Mouse (Mus musculus): ENCODE measurements around the gene Nfkbil1.
A peak's percentile ranks its signal among the peaks of the same experiment; 100 is the strongest.

Nfkbil1 gene

DNA sequence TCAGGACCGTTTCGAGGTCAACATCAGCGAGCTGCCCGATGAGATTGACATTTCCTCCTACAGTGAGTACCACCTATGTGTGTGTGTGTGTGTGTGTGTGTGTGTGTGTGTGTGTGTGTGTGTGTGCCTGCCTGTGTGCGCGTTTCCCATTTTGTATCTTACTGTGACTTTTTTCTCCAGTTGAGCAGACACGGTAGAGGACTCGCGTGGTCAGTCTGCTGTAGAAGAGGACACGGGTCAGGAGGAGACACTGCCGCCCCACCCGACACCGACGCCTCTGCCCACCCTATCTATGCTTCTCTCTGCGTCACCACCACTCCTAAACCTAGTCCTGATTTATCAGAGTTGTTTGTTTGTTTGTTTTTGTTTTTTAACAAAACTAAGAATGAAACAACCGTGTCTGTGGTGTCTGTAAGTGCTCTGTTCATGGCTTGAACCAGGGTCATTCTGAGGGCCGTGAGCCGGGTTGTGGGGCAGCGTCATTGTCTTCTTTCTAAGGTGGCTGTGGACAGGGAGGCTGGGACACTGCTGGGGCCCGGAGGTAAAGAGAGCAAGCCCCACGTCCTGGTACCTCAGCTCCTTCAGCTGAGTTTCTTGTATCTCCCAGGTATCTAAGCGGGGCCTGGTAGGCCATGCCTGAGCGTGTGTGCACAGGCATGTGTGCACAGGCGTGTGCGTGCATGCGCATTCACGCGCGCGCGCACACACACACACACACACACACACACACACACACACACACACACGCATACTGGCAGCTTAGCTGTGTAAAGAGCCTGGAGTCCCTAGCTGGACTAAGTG lies 17.9 kb upstream of the Nfkbil1 start:
- no peak for DNase-seq

DNA sequence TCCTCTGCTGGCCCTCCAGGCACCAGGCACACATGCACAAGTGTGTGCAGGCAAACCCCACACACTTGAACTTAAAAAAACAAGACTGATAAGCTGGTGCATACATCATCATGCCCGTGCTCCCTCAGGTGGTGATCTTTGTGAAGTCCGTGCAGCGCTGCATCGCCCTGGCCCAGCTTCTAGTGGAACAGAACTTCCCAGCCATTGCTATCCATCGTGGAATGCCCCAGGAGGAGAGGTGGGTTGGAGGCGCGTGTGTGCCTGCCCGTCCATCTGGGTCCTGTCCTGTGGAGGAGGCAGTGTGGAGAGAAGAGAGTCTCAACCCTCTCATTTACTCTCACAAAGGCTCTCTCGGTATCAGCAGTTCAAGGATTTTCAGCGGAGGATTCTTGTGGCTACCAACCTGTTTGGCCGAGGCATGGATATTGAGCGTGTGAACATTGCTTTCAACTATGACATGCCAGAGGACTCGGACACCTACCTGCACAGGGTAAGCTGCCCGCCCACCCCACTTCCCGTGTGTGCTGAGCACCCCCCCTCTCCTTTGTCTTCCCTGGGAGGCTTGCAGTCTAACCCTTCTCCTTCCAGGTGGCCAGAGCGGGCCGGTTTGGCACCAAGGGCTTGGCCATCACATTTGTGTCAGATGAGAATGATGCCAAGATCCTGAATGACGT lies 17.2 kb upstream of the Nfkbil1 start:
- peak in 1 of 2 experiments; percentile 4 for DNase-seq

DNA sequence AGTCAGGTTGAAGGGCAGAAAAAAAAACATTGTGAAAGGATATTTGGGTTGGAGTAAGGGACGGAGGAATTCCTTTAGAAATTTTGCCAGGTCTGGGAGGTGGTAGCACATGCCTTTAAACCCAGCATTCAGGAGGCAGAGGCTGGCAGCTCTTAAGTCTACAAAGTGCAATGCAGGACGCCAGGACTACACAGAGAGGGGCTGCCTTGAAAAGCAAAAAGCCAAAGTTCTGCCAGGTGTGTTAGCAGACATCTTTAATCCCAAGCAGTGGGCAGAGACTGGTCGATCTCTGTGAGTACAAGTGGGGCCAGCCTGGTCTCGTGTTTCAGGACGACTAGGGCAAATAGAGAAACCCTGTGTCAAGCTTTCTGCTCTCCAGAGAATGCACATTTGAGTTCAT lies 16.4 kb upstream of the Nfkbil1 start:
- DNase-seq = no peak

DNA sequence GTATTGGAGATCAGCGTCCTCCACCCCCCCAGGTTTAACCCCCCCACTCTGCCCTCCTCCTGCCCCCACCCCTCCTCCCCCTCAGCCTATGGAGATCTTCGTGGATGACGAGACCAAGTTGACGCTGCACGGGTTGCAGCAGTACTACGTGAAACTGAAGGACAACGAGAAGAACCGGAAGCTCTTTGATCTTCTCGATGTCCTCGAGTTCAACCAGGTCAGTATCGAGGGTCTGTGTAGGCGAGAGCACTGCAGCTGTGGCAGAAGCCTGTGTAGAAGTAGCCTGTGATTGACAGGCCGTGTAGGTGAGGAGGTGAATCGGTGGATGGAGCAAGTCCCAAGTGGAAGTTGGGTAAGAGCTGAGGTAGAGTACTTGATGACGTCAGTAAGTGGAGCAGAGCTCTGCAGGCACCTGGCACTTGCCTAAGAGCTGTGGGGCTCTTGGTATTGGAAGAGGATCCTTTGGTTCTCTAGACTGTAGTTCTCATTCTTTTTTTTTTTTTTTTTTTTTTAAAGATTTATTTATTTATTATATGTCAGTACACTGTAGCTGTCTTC lies 15.6 kb upstream of the Nfkbil1 start:
- no peak for DNase-seq

DNA sequence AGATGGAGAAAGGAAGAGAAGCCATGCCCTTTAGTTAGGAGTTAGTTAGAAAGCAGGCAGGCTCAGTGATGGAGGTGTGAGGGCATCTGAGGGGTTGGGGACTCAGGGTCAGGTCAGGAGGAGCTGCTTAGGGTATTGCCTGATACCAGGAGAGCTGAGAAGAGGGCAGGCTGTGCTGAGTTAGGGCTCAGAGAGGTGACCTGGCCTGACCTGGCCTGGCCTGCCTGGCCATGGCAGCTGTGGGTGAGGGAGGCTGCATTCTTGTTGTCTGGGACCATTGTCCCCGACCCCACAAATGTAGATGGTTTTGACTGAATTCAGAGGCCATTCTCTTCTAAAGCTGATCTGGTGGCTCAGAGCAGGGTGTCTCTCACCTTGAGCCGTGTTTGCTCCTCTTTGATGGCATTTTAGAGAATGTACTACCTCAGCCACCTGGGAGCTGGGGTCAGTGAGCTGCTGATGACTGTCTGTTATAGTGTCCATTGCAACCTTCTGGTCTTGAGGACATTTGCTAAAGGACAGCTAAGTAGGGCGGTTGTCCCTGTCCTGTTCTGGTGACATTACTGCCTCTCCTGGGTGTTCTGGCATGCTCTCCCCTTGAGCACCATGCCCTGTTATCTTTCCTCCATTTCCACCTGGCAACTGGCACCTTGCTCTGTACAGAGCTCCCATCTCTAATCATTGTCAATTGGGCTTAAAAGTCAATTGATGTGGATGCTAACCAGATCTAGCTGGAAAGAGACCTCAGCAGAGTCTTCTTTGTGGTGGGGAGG lies 14.9 kb upstream of the Nfkbil1 start:
- DNase-seq = peak in 1 of 2 experiments; percentile 8

DNA sequence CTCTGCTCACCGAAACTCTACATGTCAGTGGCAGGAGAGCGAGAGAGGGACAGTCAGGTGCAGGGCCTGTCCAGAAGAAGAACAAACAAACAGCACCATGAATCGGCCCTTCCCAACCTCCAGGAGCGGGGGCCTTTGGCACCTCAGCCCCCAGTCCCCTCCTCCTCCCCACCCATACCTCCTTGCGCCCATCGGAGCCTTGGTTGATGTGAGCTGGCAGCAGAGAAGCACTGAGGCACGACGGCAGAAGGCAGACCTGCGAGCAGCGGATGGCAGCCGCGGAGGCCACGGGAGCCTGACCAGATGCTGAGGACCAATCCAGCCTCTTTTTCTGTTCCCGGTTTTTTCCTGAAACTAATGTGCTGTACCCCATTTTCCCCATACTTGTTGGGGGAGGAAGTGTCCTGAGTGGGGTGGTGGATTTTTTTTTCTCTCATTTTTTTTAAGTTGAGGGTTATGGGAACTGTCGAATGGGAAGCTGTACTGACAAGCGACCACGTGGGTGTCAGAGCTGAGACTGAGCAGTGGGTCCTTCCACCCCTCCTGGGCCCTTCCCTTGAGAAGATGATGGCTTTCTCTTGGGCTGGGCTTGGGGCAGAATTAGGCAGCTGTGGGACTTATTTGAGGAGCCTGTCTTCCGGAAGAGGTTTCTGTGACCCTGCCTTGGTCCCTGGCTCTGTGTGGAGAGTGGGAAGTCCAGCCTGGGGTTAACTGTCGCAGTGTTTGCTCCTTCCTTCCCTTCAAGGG lies 14.0 kb upstream of the Nfkbil1 start:
- DNase-seq = no peak

DNA sequence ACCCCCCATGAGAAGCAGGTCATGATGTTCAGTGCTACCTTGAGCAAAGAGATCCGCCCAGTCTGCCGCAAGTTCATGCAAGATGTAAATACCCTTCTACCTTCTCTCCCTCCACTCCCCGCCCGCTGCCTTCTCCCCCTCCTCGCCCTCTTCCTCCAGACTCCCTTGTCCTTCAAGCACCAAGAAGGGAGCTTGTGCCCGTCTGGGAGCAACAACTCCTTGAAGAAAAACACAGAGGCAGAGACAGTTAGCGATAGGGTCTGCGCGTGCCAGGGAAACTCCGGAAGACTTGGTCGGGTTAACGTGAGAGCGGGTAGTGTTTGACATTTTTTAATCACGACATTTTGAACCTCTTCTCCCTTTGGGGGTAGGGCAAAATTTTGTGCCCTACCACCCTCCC lies 13.4 kb upstream of the Nfkbil1 start:
- DNase-seq = no peak

DNA sequence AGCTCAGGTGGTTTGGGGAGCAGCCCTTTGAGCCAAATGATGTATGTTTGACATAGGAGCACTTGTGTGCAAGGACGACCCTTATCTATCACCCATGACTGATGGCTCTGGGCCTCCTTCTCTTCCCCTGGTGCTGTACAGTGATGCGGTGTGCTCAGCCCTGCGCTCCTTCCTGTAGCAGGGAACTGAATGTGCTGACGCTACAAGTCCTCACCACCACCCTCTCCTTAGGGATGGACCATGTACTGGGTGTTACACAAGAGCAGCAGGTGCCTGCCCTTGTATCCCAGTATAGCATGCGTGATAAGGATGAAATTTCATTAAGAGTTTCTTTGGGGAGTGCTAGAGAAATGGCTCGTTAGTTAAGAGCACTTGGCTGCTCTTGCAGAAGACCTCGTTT lies 11.6 kb upstream of the Nfkbil1 start:
- peak in 1 of 2 experiments; percentile 64 for DNase-seq

DNA sequence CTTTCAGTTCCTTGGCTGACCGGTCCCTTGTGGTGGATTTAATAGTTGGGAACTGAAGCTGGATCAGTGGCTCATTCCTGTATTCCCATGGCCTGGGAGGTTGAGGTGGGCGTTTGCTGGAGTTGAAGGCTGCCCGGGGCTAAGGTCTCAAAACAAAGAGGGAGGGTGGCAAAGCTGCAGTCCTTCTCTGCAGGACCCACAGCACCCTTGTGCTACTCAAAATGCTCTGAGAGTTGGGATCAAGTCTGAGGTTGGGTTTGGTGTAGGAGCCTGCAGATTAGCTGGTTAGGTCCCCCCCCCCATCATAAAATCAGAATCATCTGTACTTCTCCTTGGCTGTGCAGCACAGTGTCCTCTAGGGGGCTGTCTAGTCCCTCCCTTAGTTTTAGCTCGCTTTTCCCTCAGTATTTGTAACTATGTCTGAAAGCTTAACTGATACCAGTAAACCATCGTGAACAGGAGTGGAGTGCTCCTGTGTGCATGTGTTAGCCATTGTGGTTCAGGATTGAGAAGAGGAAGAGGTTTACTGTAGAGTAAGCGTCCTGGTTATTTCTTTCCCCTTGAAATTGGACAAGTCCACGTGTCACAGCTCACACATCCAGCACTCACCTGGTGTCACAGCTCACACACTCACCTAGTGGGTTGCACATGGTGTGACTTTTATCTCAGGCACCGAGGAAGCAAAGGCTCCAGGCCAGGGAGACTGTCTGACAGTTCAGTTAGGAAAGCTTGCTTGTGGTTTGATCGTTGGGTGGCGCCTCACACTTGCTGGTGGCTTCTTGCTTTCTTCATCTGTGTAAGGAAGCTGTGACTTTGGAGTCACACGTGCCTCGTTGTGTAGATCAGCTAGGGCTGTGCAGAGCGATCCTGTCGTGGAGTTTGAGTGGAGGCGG lies 10.4 kb upstream of the Nfkbil1 start:
- no peak for DNase-seq

DNA sequence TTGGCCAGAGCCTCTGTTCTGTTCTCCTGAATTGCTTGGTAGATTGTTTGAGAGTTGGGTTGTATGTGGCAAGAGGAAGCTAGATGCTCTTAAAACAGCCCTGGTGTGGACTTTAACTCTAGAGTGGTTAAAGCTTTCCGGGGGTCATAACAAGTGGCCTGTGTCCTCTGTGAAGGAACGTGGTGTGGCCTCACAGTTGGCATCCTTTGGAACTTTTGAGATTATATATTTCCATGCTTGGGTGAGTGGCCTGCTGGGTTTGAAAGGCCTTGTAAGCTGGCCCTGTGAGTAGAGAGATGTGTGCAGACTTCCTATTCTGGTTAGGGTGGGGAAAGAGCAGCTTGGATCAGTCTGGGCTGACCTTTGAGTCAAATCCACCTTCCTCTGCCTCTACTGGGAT lies 9.4 kb upstream of the Nfkbil1 start:
- no peak for DNase-seq

DNA sequence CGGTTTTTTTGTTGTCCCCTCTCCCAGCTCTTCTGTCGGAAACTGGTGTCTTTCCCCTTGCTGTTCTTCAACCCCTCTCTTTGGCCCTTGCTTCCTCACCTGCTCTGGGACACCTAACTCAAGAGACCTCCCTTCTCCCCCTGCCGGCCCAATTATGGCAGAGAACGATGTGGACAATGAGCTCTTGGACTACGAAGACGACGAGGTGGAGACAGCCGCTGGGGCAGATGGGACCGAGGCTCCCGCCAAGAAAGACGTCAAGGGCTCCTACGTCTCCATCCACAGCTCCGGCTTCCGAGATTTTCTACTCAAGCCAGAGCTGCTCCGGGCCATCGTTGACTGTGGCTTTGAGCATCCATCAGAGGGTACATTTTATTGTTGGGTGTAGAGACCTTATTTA lies 7.5 kb upstream of the Nfkbil1 start:
- peak in 1 of 2 experiments; percentile 52 for DNase-seq

DNA sequence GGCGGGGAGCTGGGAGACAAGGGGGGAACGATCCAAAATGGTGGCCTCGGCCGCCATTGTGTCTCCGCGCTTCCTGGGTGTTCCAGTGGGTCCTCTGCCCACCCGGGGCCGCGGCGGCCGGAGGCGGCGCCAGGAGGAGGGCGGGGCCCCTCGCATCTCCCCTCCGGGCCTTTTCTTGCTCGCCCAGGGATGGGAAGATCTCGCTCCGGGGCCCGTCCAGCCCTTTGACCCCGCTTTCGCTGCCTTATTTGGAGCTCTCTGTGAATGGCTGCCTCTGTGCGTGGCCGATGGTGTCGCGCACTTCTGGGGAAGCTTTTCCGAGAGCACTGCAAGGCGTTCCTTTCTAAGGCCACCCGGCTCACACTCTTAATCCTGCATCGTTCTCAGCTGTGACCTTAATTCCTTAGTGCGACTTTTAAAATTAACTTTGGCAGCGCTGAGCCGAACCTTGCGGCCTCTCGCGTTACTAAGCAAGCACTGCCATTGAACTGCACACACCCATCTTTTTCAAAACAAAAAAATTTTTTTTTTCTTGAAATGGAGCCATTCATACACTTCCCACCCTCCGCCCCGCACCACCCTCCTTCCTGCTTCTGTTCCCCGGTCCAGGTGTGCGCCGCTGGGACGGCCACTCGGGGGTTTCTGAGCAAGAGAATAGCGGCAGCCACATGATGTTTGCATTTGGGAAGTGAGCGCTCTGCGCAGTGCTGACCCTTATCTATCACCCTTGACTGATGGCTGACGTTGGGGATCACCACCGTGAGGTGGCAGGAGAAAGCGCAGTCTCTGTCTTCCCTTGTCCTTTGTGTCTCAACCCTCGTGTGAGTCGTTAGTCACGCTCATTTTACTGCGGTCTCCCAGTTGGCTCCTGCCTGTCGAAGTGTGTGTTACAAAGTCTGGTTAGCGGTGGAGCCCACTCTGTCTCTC lies 6.7 kb upstream of the Nfkbil1 start:
- DNase-seq = peak in 1 of 2 experiments; percentile 78

DNA sequence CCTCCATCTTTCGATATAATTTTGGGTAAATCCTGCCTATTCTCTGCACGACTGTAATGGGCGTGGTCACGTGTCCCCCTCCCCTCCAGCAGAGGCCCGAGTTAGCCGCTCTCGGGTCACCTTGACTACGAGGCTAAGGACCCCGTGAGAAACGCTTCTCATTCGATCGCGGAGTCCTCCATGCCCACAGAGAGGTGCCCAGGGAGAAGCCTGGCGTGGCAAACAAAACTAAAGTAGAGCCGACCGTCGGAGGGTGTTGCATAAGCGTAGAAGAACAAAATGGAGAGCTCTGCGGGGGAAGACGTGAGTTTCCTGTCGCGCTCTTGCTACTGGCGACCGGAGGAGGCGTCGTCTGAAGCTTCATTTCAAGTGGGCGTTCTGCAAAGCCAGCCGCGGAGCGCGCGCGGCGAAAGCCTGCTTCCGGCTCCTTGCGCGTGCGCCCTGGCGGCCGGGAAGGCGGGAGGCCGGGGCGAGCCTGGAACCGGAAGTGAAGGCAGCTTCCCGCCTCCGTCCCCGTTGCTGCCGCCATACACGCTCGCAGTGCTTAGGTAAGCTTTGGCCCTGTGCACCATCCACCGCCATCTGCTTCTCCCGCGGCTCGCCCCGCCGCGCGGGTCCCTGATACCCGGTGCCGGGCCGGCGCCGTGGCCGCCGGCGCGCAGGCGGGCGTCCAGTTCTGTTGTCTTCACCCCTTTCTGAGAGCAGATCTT lies 5.9 kb upstream of the Nfkbil1 start, which contains the start of gene Ddx39b:
Gene Ddx39b (plus strand): TSS at position 442 of the 710 bp plus-strand sequence.
- DNase-seq = peak; percentile 95

DNA sequence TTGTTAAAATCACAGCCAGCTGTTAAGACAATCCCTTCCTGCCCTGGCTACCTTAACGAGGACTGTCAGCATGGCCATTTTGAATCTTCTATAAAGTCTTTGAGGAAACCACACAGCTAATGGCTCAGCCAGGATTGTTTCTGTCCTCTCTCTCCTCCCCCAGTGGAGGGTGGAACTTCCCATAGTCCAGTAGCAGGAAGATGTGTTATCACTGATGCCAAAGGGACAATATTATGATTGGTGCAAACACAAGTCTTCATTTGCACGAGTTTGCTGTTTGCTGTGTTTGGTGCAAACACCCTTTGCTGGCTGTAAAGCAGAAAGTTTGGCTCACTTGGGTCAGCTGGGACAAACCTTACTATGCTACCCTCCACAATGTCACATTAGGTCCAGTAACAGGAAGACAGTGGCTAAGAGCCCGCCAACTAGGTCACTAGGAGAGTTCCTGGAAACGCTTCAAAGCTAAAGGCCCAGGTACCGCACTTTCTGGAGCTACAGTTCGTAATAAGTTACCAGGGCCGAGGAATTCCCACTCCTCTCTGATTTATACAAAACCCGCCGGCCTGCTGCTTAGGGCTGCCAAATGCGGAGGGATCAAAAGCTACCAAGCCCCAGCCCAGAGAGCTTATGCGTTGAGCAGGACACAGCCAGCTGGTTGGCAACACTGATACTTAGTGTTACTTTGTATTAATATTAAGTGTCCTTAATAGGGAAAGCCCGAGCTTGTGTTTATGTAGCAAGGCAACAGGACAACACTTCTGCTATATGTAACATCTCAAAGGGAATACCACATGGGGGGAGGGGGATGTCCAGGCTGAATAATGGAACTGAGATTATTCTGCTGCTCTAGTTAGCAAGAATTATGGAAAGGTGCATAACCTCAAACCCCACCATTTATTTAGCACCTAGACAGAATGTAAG lies 5.1 kb upstream of the Nfkbil1 start:
- peak in 1 of 2 experiments; percentile 59 for DNase-seq

DNA sequence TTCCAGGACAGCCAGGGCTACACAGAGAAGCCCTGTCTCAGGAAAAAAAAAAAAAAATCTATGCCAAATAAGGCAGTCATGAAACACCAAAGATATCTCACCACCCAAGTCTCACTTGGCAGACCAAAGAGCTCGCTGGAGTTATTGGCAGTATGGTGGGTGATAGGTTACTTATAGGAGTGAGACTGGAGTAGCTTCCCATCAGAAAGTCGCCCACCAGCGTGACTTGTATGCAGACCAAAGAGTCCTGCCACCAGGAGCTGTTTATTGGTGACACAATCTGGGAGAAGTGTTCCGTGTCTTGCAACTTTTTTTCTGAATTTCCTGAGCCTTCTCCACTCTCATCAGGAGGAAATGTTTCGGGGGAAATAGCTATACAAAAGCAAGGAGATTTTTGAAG lies 4.1 kb upstream of the Nfkbil1 start:
- DNase-seq = no peak

DNA sequence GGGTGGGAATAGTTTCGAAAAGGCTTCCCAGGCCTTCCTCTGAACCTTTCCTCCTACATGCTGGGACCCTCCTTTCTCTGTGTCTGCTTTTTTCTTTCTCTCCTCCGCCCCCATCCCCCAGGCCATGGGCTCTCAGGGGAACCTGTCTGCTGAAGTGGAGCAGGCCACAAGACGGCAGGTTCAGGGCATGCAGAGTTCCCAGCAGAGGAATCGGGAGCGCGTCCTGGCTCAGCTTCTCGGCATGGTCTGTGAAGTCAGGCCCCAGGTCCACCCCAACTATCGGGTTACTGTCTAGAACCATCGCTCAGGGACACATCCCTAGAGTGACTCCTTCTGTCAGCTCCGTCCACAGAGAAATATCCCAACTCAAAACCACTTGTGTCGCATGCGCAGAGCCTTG lies 1.9 kb upstream of the Nfkbil1 start:
- DNase-seq = no peak

DNA sequence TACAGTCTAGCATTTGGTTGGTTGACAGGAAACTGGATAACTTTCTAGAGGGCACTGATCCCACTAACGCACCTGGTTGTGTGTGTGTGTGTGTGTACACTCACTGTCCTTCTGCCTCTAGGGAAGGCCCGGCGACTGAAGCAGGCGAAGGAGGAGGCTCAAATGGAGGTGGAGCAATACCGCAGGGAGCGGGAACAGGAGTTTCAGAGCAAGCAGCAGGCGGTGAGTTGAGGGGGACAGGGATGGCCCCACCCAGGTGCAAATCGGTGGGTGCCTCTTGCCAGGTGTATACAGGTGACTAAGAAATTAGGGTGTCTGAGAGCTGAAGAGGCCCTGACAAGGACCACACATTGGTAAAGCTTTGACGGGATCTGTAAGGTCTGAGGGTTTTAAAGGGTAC lies 1.4 kb upstream of the Nfkbil1 start:
- no peak for DNase-seq

DNA sequence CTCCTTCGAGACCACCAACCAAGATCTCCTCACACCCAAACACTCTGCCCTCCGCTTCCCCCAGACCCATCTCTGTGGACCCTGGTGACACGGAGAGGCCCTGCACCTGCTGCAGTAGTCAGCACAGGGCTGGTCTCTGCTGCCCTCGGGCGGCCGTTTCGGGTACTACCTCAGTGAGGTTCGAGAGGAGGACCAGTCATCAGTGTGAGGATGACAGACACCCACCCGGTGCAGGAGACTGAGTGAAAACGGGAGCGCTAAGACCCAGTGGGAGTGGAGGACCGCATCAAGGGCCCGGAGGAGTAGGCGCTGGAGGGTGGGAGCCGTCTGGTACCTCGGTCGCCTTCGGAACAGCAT lies 776 bp upstream of the Nfkbil1 start:
- peak; percentile 92 to 98 for DNase-seq

DNA sequence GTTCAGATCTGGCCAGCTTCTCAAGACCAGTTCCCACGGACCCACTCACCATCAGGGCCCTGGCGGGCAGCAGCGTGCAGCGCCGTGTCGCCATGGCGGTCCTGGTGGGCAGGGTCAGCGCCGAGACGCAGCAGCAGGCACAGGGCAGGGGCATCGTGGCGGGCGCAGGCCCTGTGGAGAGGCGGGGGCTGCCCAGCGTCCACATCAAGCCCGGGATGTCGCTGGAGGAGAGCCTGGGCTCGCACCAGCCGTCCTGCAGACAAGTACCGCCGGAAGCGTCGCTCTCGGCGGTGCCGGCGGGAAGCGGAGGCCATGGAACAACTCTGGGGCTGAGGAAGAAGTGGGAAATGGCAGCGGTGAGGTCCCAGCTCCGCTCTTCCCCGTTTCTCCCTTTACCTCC lies 689 bp downstream of the Nfkbil1 start:
- DNase-seq = no peak

Data from kidney, adult 8-10 months (tissue).